Mouse (Mus musculus): ENCODE measurements around the gene Adam15. TPM values are rescaled to one million over a fixed set of nuclear protein-coding genes. Genes with fewer than 3 reads are reported as not detected.
A peak's percentile ranks its signal among the peaks of the same experiment; 100 is the strongest.

The Adam15 gene
- total and polyA plus RNA-seq, 2 experiments from 2014 or later: 82.2 to 99.0 TPM

DNA sequence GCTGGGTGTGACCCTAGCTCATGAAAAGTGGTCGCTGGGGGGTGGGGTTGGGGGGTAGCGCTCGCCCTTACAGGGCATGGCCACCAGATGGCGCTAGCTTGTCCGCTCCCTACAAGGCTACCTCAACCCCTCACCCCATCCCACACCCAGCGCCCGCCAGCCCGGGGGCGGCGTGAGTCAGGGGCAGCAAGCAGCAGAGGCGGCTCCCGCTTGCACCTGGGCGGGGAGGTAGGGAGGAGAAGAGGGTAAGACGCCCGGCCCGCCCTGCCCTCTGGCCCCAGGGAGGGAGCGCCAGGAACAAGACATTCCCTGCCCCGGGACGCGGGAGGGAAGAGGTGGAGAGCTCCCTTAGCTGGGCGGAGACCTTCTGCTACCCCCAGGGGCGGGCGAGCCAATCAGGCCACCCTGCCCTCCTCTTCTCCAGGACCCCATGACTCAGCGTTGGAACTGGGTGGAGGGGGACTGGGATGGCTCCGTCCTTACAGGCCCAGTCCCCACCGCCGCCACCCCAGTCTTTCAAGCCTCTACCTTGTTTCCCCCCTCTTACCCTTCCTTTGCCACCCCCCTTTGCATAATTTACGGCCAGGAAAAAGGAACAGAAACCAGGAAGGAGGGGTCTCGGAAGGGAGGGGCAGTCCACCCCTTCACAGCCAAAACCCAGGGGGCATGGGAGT is 28.7 kb upstream of the Adam15 start:
- Histone ChIP-seq H3K9me3 (replicated peaks; ENCODE audit: control insufficient read depth, low read length) (no peaks in the 10 kb centered on the region), H3K9ac (replicated peaks; ENCODE audit: low read depth, low read length) (peak overlapping the region; percentile 42), H3K27ac (ENCODE audit: low read depth) (no peak overlapping the region), H3K4me2 (ENCODE audit: low read depth, low read length) (peak overlapping the region; percentile 70), H3K4me3 (ENCODE audit: low read depth, low read length) (peak overlapping the region; percentile 48), H3K4me1 (ENCODE audit: control insufficient read depth, insufficient read depth) (peaks cover 6% of the 10 kb centered on the region; the same call in 1 of the 2 replicates), H3K27me3 (ENCODE audit: control insufficient read depth, insufficient read depth, low read length) (no peaks in the 10 kb centered on the region), H3K36me3 (replicated peaks; ENCODE audit: control insufficient read depth, insufficient read depth, low read length) (peaks cover 11% of the 10 kb centered on the region)
- DNase-seq (ENCODE audit: low spot score) (peak; percentile 73), ATAC-seq (ENCODE audit: insufficient read depth, low read depth) (peak; percentile 92)
- WGBS: 7% methylated on average over 24 of the region's 29 CpGs
- TF ChIP-seq CTCF (IDR thresholded peaks at IDR 0.05; ENCODE audit: low read depth): peak; percentile 87
- no peak for TF ChIP-seq EP300 (IDR thresholded peaks at IDR 0.05; ENCODE audit: low read depth)

DNA sequence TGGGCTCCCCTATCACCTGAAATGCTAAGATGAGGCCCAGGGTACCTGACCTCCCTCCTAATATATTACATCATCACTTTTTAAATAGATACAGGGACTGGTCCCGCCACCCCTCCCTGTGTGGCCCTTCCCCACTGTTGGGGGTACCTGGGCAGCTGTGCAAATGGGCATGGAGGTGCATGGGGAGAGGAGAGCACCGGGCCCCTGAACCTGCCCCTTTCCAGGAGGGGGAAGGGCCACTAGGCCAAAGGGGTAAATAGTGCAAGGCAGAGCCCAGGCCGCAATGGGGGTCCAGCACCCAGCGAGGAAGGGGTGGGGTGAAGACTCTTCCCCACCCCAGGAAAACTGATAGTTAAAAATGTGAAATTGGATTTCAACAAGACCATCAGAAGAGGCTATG is 28.0 kb upstream of the Adam15 start:
- Histone ChIP-seq H3K4me2 (ENCODE audit: low read depth, low read length) (peak overlapping the region; percentile 70), H3K27me3 (ENCODE audit: control insufficient read depth, insufficient read depth, low read length) (no peaks in the 10 kb centered on the region), H3K9me3 (replicated peaks; ENCODE audit: control insufficient read depth, low read length) (no peaks in the 10 kb centered on the region), H3K4me1 (ENCODE audit: control insufficient read depth, insufficient read depth) (peaks cover 6% of the 10 kb centered on the region; the same call in 1 of the 2 replicates), H3K27ac (ENCODE audit: low read depth) (no peak overlapping the region), H3K9ac (replicated peaks; ENCODE audit: low read depth, low read length) (peak overlapping the region; percentile 42; the same call in 1 of the 2 replicates), H3K36me3 (replicated peaks; ENCODE audit: control insufficient read depth, insufficient read depth, low read length) (peaks cover 11% of the 10 kb centered on the region), H3K4me3 (ENCODE audit: low read depth, low read length) (peak overlapping the region; percentile 48)
- 0 out of 2 replicates have a peak, but pooled peaks have one; percentile 7 for ATAC-seq (ENCODE audit: insufficient read depth, low read depth)
- 70% methylated on average over 4 of the region's 4 CpGs for WGBS
- TF ChIP-seq CTCF (IDR thresholded peaks at IDR 0.05; ENCODE audit: low read depth) (no peak), EP300 (IDR thresholded peaks at IDR 0.05; ENCODE audit: low read depth) (no peak)
- DNase-seq (ENCODE audit: low spot score): no peak

DNA sequence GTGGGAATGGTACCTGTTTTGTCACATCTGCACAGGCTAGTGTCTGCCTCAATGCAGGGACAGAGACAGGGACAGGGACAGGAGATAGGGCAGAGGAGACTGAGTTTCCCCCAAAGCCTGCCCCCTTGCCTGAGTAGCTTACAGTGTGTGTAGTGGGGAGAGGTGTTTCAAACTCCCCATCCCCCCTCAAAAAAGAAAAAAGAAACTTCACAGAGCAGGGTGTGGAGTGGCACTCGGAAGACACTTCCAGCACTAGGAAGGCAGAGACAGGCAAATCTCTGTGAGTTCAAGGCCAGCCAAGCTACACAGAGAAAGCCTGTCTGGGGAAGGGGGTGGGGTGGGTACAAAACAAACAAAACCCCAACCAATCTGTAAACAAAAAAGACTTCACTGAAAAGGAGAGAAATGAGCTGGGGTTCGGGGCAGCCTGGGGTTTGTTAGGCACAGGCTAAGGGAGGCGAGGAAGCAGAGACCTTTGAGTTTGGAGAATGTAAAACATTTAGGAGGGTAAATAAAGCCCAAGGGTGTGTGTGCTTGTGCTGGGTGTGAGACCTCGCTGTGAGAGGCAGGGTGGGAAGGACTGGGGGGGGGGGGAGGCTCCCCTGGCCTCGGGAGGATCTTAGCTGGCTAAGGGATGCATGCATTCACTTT is 23.9 kb upstream of the Adam15 start:
- ATAC-seq (ENCODE audit: insufficient read depth, low read depth): no peak
- Histone ChIP-seq H3K4me1 (ENCODE audit: control insufficient read depth, insufficient read depth) (peaks cover 6% of the 10 kb centered on the region; the same call in 1 of the 2 replicates), H3K9ac (replicated peaks; ENCODE audit: low read depth, low read length) (no peak overlapping the region), H3K27ac (ENCODE audit: low read depth) (no peak overlapping the region), H3K4me3 (ENCODE audit: low read depth, low read length) (no peak overlapping the region), H3K9me3 (replicated peaks; ENCODE audit: control insufficient read depth, low read length) (no peaks in the 10 kb centered on the region), H3K27me3 (ENCODE audit: control insufficient read depth, insufficient read depth, low read length) (no peaks in the 10 kb centered on the region), H3K36me3 (replicated peaks; ENCODE audit: control insufficient read depth, insufficient read depth, low read length) (no peaks in the 10 kb centered on the region), H3K4me2 (ENCODE audit: low read depth, low read length) (no peak overlapping the region)
- DNase-seq (ENCODE audit: low spot score): no peak
- no peak for TF ChIP-seq EP300 (IDR thresholded peaks at IDR 0.05; ENCODE audit: low read depth)
- TF ChIP-seq CTCF (IDR thresholded peaks at IDR 0.05; ENCODE audit: low read depth): no peak
- WGBS: 57% methylated on average over 5 of the region's 5 CpGs

DNA sequence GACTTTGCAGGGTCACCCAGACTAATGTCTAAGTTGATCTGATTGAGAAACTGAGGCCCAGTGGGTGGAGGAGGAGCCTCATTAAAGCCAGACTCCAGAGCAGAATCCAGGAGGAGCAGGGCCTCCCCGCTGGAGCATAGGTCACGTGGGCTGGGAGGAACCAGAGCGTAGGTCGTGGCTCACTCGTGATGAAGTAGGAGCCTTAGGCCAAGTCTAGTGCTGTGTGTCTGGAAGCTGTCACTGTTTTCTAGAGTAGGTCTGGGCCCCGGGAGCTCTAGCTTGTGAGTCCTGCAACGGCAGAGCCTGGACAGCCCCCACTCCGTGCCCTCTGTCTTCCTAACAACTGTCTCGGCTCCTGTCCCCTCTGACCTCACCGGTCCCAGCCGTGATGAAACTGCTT is 17.5 kb upstream of the Adam15 start:
- Histone ChIP-seq H3K4me1 (ENCODE audit: control insufficient read depth, insufficient read depth) (no peaks in the 10 kb centered on the region), H3K9ac (replicated peaks; ENCODE audit: low read depth, low read length) (no peak overlapping the region), H3K4me3 (ENCODE audit: low read depth, low read length) (no peak overlapping the region), H3K4me2 (ENCODE audit: low read depth, low read length) (no peak overlapping the region), H3K9me3 (replicated peaks; ENCODE audit: control insufficient read depth, low read length) (no peaks in the 10 kb centered on the region), H3K27me3 (ENCODE audit: control insufficient read depth, insufficient read depth, low read length) (no peaks in the 10 kb centered on the region), H3K36me3 (replicated peaks; ENCODE audit: control insufficient read depth, insufficient read depth, low read length) (no peaks in the 10 kb centered on the region), H3K27ac (ENCODE audit: low read depth) (no peak overlapping the region)
- TF ChIP-seq EP300 (IDR thresholded peaks at IDR 0.05; ENCODE audit: low read depth): no peak
- no peak for TF ChIP-seq CTCF (IDR thresholded peaks at IDR 0.05; ENCODE audit: low read depth)
- WGBS: 34% methylated on average over 11 of the region's 11 CpGs
- ATAC-seq (ENCODE audit: insufficient read depth, low read depth) (no peak), DNase-seq (ENCODE audit: low spot score) (no peak)

DNA sequence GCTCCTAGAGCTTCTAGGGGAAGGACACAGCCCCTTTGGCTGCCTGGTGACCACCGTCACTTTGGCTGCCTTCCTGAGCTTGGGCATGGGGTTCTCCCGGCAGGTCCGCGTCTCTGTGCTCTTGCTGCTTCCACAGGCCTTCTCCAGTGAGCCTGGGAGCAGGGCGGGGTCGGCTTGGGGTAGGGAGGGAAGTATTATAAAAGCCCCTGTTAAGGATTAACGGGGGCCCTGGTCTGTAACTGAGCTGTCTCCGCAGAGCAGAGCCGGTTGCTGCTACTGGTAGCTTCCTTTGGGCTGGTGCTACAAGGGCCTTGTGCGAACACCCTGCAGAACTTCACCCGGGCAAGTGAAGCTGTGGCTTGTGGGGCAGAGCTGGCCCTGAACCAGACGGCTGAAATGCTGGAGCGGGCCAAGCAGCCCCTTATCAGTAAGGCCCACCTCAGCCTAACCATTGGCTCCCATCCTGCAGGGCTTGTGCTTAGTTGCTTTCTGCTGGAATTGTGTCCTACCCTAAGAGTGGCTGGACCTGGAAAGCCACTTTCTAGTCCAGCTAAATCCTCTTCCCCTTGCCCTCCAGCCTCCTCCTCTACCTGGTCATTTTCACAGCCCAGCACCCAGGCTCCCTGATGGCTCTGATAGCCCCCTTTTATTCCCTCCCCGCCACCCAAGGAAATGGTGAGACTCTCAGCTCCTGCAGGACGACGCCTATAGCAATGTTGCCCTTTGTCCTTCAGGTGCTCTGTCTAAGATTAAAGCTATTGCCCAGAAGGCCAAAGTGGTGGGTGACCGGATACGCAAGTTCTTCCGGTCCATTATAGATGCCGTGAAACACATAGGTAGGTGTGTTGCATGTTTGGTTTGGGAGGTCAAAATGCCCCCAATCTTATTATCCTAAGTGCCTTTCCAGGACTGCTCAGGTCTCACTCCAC is 16.0 kb upstream of the Adam15 start:
- H3K9me3 ChIP-seq (replicated peaks; ENCODE audit: control insufficient read depth, low read length): no peaks in the 10 kb centered on the region
- no peak for DNase-seq (ENCODE audit: low spot score)
- no peaks in the 10 kb centered on the region for H3K36me3 ChIP-seq (replicated peaks; ENCODE audit: control insufficient read depth, insufficient read depth, low read length)
- no peak overlapping the region for H3K4me3 ChIP-seq (ENCODE audit: low read depth, low read length)
- H3K4me1 ChIP-seq (ENCODE audit: control insufficient read depth, insufficient read depth): no peaks in the 10 kb centered on the region
- H3K27me3 ChIP-seq (ENCODE audit: control insufficient read depth, insufficient read depth, low read length): no peaks in the 10 kb centered on the region
- WGBS: 67% methylated on average over 20 of the region's 20 CpGs
- H3K27ac ChIP-seq (ENCODE audit: low read depth): no peak overlapping the region
- no peak for ATAC-seq (ENCODE audit: insufficient read depth, low read depth)
- H3K9ac ChIP-seq (replicated peaks; ENCODE audit: low read depth, low read length): no peak overlapping the region
- TF ChIP-seq CTCF (IDR thresholded peaks at IDR 0.05; ENCODE audit: low read depth): no peak
- TF ChIP-seq EP300 (IDR thresholded peaks at IDR 0.05; ENCODE audit: low read depth): no peak
- no peak overlapping the region for H3K4me2 ChIP-seq (ENCODE audit: low read depth, low read length)
